Mouse (Mus musculus) frontal cortex, postnatal 25 days (tissue): Measurements from ENCODE around the gene Ascl1.

Experiments
- DNase-seq, 2 experiments: peaks; one replicate each; pipeline ENCODE4 v3.0.0; 2022; ENCODE audit warnings: low spot score in 2 of 2

The Ascl1 gene

GRCm38 (mm10) chr10:87493576-87493975 is at the start of gene Ascl1:
TSS of gene Ascl1 (minus strand) at chr10:87493660.
- DNase-seq: no peak

GRCm38 (mm10) chr10:87534172-87534571 is 40.7 kb upstream of the Ascl1 start:
- DNase-seq: no peak

- DNase-seq: no peak
Observed at GRCm38 (mm10) chr10:87521646-87522045, 28.2 kb upstream of the Ascl1 start, which contains the start of gene Pah. TSS of gene Pah (plus strand) at chr10:87521795.

DNA sequence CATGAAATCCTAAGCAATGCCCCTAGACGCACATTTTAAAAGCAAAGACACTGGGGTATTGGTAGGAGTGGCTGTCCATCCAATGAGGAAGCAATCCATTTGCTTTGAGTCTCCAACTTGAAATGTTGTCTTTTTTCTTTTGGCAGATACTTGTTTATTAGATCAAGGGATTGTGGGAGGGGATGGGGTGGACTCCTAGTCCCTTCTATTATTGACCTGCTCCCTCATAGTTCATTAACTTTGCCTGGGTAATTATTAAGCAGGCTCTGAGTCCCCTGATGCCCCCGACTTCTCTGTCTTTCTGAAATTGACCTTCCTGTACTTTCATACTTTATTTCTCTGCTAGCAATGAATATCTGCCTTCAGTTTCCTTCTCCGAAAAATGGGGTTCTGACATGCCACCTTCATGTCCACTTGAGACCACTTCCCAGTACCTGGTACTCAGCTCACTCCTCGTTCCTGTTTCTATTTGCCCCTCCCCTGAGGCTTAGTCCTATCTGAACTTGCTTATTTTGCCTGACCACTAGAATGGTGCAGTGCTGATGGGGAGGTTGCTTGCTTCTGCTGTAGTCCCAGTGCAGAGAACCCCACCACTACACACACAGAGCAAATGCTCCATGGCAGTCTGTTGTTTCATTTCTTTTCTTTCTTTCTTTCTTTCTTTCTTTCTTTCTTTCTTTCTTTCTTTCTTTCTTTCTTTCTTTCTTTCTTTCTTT is 27.1 kb upstream of the Ascl1 start:
- DNase-seq: no peak

- DNase-seq: no peak
Observed at GRCm38 (mm10) chr10:87518585-87518984, 25.1 kb upstream of the Ascl1 start.

GRCm38 (mm10) chr10:87513052-87513451 is 19.6 kb upstream of the Ascl1 start:
- no peak for DNase-seq

- no peak for DNase-seq
Observed at GRCm38 (mm10) chr10:87508581-87508980, 15.1 kb upstream of the Ascl1 start.

DNA sequence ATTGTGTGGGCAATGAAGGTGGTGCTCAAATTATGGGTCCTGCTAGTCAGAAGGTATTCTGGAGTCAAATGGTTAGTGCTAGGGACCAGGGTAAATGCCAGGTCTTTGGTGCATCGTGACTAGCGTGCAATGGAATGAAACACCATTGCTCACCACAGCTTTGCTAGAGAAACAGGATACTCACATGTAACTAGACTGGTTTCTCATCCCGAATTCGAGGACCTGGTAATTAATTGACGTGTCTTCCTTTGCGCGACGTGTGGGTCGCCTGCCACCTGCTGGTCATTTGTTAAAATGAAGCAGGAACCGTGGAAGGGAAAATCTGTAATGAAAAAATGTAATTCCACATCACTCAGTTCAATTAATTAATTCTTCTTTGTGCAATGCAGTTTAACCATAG is 10.5 kb upstream of the Ascl1 start:
- DNase-seq: peak in 1 of 2 experiments; percentile 49

- no peak for DNase-seq
Observed at GRCm38 (mm10) chr10:87502283-87502682, 8.8 kb upstream of the Ascl1 start.

- DNase-seq: no peak
Observed at GRCm38 (mm10) chr10:87501659-87502042, 8.2 kb upstream of the Ascl1 start.

GRCm38 (mm10) chr10:87500926-87501658 is 7.6 kb upstream of the Ascl1 start:
- DNase-seq: no peak

DNA sequence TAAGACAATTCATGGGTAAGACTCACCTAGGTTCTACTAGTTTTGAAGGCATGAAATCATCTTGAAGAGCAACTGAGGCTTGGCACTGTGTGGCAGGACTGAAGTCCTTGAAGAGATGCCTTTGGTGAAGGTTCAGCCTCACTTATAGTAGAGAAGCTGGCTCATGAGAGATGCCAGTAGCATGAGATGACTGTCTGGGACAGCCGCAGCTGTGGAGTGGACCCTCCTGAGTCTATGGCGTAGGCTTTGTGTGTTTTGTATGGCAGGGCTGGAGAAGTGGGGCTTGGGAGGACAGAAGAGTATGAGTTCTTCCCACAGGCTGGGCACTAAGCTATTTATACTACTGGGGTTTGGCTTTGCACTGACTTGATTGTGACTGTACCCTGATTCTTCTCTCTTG is 3.6 kb upstream of the Ascl1 start:
- no peak for DNase-seq

- DNase-seq: no peak
Observed at GRCm38 (mm10) chr10:87494596-87494995, 1.1 kb upstream of the Ascl1 start.

DNA sequence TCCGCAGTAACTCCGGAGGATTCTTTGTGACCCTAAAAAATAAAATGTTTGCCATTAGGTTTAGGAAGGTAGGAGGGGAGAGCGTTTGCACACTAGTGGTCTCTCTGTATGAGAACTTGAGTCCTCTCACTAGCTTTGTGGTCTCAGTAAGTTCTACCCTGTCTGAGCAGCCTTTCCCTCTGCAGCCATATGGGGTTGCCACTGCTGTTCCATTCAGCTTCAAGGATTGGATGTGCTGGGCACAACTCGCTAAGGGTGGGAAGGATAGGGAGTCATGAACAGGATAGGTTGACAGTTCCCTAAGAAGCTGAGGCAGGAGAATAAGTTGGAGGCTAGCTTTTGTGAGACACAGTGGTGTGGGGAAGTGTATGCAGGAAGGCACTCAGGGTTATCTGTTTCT is 716 bp upstream of the Ascl1 start:
- no peak for DNase-seq

GRCm38 (mm10) chr10:87492661-87493551 is 554 bp downstream of the Ascl1 start:
- peak in 1 of 2 experiments; percentile 47 for DNase-seq

DNA sequence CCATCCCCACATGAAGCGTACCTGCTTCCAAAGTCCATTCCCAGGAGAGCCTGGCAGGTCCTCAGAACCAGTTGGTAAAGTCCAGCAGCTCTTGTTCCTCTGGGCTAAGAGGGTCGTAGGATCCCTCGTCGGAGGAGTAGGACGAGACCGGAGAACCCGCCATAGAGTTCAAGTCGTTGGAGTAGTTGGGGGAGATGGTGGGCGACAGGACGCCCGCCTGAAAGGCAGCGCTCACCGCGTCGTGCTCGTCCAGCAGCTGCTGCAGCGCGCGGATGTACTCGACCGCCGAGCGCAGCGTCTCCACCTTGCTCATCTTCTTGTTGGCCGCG is 1.2 kb downstream of the Ascl1 start:
- no peak for DNase-seq

DNA sequence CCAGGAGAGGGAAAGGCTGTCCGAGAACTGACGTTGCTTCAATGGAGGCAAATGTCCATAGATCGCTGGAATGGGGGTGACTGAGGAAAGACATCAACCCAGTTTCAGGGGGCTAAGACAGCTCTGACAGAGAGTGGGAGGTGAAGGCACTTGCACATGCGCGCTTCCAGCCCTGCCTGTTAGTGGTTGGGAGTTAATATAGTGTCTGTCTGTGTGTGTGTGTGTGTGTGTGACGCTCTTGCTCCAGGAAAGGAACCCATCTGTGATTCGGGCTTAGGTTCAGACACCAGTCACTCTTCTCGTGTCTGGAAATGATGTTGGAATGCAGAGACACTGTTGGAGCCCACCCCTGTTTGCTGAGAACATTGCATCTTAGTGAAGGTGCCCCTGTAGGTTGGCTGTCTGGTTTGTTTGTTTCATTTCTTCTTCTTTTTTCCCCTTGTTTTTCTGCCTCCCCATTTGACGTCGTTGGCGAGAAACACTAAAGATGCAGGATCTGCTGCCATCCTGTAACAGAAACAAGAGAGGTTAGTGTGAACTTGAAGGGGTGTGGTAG is 1.9 kb downstream of the Ascl1 start:
- no peak for DNase-seq

GRCm38 (mm10) chr10:87490328-87490727 is 3.1 kb downstream of the Ascl1 start:
- no peak for DNase-seq

- DNase-seq: peak in 1 of 2 experiments; percentile 25
Observed at GRCm38 (mm10) chr10:87489246-87490009, 4.0 kb downstream of the Ascl1 start.

DNA sequence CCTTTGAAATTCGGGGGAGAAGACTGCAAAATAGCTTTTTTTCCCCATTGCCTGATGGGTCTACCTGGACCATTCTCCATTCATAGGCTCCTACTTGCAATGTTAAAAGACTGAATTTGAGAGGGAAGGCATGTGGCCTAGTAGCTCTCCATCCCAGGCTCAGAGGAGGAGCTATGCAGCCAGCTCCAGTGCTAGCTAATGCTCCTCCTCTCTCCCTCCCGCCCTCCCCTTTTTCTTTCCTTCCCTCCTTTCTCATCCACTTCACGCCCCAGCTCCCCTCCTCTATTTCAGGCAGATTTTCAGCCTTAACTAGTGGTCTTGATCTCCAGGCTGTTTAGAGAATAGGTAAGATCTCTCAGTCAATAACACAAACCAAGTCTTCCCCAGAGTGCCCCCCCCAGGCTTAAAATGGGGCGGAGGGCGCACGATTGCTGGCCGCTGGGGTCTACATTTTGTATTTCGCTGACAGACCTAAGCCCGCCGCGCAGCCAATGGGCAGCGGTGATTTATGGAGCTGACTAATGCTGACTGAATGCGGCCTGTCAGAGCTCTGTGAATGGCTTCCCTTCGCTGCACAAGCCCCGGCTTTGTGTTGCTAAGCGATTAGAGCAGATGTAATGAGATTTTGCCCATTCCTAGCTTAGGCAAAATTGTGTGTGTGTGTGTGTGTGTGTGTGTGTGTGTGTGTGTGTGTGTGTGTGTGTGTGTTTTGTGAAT is 4.9 kb downstream of the Ascl1 start:
- no peak for DNase-seq
